Mouse (Mus musculus): ENCODE measurements around the gene Cpt1b.
A peak's percentile ranks its signal among the peaks of the same experiment; 100 is the strongest.
"Not testable (repeated sequence)": the region's sequence is repeated elsewhere in the genome, so short reads cannot be mapped to it uniquely, and the experiment has no call there.

Gene Cpt1b

DNA sequence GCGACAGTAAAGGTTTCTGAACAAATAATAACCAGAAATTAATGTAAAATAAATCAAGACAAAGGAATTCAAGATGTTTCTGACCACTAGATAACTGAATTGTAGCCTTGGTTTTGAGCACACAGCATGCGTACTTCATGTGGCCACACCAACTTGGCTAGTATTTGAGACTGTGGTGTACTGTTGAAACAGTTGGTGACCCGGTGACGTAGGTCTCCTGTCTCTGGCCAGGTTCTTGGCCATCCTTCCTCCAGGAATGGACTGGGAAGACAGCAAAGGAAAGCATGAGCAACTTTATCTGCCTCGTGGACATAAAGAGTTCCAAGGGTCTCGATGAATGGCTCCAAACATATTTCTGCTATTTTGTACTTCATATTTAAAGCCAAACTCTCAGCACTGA, 6.1 kb upstream of the Cpt1b start:
- no peak for DNase-seq (ENCODE audit: low spot score)

DNA sequence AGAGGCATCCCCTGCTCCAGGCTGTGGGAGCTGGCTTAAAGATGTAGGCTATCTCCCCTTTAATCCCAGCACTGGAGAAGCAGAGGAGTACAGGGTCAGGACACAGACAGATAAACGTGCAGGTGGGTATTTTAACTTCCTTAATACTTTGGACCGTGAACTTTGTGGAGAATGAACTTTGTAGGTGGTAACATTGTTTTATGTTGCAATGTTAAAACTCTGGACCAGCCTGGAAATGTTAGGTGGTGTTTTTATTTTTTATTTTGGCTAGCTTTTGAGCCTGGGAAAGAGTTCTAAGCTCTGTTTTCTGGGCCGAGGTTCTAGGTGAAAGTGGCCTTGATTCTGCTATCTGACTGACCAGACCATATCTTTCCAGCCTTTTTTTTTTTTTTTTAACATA, 5.6 kb upstream of the Cpt1b start:
- no peak for DNase-seq (ENCODE audit: low spot score)

- not testable (repeated sequence) for DNase-seq (ENCODE audit: low spot score)
Measured at GRCm38 (mm10) chr15:89430771-89431170, 5.1 kb upstream of the Cpt1b start.

DNA sequence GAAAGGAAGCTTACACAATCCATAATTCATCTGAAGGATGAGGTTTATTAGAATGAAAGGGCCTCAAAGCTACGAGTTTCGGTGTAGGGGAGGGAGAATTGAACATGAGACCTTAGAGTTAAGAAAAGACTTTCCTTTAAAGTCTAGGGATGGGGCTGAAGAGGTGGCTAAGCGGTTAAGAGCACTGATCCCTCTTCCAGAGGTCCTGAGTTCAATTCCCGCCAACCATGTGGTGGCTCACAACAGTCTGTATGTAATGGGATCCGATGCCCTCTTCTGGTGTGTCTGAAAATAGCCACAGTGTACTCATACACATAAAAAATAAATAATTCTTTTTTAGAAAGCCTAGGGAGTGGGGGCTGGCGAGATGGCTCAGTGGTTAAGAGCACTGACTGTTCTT, 4.7 kb upstream of the Cpt1b start:
- no peak for DNase-seq (ENCODE audit: low spot score)

- DNase-seq (ENCODE audit: low spot score), result peak; percentile 90
Measured at GRCm38 (mm10) chr15:89429352-89430221, 3.9 kb upstream of the Cpt1b start, which contains the start of the genes C730034F03Rik, Gm44502 and Chkb. Gene C730034F03Rik (plus strand): TSS chr15:89429589. Gene Gm44502 (minus strand): TSS chr15:89429696. Gene Chkb (minus strand): TSS chr15:89429908.

GRCm38 (mm10) chr15:89428821-89429351, 3.2 kb upstream of the Cpt1b start:
- no peak for DNase-seq (ENCODE audit: low spot score)

GRCm38 (mm10) chr15:89428136-89428790, 2.6 kb upstream of the Cpt1b start:
- no peak for DNase-seq (ENCODE audit: low spot score)

GRCm38 (mm10) chr15:89426716-89427115, 1.1 kb upstream of the Cpt1b start:
- DNase-seq (ENCODE audit: low spot score), result no peak

GRCm38 (mm10) chr15:89424621-89425020, 1.0 kb downstream of the Cpt1b start:
- DNase-seq (ENCODE audit: low spot score), result no peak

DNA sequence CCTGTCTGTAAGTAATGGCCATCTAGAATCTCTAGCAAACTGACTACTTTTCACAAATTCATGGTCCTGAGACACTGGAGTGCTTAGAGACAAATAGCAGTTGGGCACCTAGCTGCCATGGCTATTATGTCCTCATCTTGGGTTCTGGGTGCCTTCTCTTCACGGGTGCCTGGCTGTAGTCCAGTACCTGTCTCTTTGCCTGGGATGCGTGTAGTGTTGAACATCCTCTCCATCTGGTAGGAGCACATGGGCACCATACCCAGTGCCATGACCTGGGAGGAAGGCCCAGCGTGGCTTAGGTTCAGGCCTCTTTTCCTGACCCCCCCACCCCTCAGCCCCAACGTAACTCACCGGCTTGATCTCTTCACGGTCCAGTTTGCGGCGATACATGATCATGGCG, 3.7 kb downstream of the Cpt1b start:
- no peak for DNase-seq (ENCODE audit: low spot score)

DNA sequence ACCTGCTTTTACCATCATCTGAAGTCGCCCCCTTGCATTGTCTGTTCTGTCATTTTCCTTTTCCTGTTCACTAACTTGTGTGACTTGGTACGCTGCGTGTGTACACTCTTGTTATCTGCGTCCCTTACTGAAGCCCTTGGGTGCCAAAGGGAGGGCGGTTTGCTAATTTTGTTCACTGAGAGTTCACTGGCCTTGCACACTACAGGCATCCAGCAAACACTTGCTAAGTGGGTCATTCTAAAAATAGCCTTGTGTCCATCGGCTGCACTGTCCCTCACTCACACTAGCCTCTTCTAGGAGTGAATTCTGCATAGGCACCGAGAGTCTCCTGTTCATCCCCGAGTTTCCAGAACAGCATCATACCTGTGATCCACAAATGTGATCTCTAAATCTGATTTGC, 10.4 kb downstream of the Cpt1b start:
- no peak for DNase-seq (ENCODE audit: low spot score)

- DNase-seq (ENCODE audit: low spot score), result no peak
Measured at GRCm38 (mm10) chr15:89410118-89410517, 15.5 kb downstream of the Cpt1b start, which contains the start of gene Syce3. Gene Syce3 (minus strand): TSS chr15:89410503.

- no peak for DNase-seq (ENCODE audit: low spot score)
Measured at GRCm38 (mm10) chr15:89406691-89407090, 19.0 kb downstream of the Cpt1b start.

DNA sequence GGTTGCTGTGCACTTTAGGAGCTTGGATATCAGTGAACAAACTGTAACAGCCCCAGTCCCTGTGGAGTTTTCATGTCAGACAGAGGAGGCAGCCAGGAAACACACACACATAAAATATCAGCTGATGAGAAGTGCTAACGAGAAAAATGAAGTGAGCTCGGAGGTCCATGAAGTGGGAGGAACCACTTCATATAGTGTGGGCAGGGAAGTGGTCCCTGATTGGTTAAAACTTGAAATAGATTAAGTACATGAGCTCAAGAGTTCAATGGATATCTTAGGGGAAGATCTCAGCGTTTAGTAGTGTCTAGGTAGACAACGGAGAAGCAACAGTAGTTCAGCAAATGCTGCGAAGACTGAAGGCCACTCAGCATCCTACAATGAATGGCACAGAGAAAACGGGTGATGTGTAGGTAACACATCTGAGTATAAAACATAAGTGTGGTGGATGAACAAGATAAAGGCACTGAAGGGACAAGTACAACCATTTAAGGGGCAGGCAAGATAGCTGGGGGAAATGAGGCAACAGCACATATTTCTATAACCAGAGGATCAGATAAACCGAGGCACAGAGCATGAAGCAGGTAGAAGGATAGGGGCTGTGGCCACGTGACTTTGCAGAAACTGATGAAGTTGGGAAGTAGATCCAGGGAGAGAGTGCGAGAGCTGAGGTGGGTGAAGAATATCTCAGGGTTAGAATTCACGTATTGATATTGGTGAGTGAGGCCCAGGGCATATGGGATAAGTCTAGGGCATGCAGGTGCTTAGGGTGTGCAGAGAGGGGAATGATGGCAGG, 20.6 kb downstream of the Cpt1b start:
- no peak for DNase-seq (ENCODE audit: low spot score)

DNA sequence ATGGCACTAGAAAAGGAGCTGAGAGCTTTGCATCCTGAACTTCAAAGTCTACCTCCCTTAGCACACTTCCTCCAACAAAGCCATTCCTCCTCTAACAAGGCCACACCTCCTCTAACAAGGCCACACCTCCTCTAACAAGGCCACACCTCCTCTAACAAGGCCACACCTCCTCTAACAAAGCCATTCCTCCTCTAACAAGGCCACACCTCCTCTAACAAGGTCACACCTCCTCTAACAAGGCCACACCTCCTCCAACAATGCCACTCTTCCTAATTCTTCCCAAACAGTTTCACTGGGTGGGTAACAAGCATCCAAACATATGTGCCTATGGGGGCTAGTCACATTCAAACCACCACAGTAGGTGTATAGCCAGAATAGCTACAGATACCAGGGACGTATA, 23.2 kb downstream of the Cpt1b start:
- DNase-seq (ENCODE audit: low spot score), result no peak

DNA sequence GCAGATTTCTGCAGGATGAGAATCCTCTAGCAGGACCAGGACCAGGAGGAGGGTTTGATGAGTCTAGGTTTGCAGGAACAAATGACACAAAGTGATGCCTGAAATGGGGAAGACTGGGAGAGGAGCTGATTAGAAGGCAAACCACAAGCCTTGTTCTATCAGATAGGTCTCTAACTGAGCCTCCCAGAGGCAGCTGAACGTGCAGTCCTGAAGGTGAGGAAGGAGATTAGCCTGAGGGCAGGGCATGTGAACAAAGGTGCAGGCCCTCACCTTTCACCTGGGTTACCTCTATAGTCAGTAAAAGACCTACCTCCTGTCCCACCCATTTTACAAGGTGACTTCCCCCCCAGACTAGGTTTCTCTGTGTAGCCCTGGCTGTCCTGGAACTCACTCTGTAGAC, 25.9 kb downstream of the Cpt1b start:
- no peak for DNase-seq (ENCODE audit: low spot score)

GRCm38 (mm10) chr15:89398146-89398545, 27.5 kb downstream of the Cpt1b start:
- no peak for DNase-seq (ENCODE audit: low spot score)

DNA sequence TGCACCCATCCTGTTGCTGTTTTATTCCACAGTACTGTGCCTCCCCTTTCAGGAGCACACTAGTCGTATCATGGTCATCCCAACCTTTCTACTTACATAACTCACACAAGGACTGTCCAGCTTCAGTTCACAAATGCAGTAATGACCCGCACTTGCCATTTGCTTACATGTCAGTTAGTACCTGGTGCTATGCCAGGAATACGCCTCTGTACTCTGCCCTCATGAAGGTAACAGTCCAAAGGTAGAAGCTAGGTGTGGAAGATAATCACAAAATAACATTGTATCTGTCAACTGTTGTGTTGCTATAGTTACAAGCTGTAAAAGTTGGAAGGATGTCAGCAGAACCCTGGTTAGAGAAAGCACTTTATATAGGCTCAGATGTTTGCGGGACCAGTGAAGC, 28.8 kb downstream of the Cpt1b start:
- no peak for DNase-seq (ENCODE audit: low spot score)

GRCm38 (mm10) chr15:89390081-89390480, 35.6 kb downstream of the Cpt1b start:
- no peak for DNase-seq (ENCODE audit: low spot score)

DNA sequence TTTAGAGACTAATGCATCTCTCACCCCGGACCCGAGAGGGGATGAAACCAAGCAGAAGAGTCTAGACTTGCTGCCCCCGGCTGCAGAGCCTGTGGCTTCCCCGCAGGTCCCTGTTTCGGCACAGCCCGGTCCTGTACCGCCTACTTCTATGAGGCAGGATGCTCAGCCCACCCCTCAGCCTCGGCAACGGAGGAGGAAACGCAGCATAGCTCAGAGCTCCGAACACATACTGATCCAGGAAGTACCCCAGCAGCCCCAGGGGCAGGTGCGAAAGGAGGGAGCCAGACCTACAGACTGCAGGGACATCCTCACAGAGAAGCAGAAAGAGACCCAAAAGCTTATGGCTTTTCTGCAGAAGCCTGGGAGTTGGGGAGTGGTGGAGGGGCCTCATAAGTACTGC, 38.5 kb downstream of the Cpt1b start:
- DNase-seq (ENCODE audit: low spot score), result no peak

GRCm38 (mm10) chr15:89384617-89385016, 41.0 kb downstream of the Cpt1b start, which contains the start of gene Klhdc7b:
Gene Klhdc7b (plus strand): TSS chr15:89384917.
- no peak for DNase-seq (ENCODE audit: low spot score)

- DNase-seq (ENCODE audit: low spot score), result no peak
Measured at GRCm38 (mm10) chr15:89379429-89379828, 46.2 kb downstream of the Cpt1b start.
